Mouse (Mus musculus) colon, adult 2 months (tissue): Measurements from ENCODE around the gene Nol4l. TPM values are rescaled to one million over a fixed set of nuclear protein-coding genes. Genes with fewer than 3 reads are reported as not detected.

Experiments used
- polyA plus RNA-seq: library from polyadenylated mRNA; depleted of rRNA; stranded (reverse); fragments of >200 nt; gene quantifications from 2 replicates; pipeline ENCODE4 v1.2.3, GENCODE M21; 2012; rRNA removed

Gene Nol4l
- 39.3 and 39.9 TPM in 2 replicates for polyA plus RNA-seq

DNA sequence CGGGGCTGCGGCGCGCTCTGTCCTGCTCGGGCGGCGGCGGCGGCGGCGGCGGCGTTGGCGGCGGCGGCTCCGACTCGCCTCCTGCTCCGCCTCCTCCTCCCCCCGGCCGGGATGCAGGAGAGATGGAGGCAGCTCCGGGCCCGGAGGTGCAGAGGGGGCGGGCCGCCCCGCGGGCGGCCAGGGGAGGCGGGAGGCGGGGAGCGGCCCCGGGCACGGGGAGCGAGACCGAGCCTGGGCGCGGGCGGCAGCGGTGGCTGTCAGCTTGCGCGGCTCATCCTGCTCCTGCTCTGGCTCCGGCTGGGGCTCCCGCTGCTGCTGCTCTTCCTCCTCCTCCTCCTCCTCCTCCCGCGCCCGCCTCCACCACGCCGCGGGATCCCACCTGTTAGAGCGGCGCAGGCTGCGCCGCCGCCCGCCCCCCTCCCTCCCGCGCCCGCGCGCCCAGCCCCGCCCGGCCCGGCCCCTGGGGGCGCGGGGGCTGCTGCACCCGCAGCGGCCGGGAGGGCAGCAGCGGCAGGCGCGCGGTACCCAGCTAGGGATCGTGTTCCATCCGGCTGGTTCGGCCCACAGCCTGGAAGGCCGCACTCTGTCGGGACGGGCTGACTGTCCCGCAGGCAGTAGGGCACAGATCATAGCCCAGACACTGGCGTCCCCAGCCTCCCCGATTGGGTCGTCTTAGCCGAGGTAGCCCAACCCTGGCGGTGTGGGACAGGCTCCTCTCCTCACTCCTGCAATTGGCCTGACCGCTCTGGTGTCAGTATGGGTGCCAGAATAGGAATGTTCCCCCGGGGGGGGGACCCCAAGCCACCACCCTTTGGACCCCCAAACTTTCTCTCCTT, at the start of gene Nol4l:
TSS of gene Nol4l (minus strand) at position 41 of the 836 bp plus-strand sequence.

DNA sequence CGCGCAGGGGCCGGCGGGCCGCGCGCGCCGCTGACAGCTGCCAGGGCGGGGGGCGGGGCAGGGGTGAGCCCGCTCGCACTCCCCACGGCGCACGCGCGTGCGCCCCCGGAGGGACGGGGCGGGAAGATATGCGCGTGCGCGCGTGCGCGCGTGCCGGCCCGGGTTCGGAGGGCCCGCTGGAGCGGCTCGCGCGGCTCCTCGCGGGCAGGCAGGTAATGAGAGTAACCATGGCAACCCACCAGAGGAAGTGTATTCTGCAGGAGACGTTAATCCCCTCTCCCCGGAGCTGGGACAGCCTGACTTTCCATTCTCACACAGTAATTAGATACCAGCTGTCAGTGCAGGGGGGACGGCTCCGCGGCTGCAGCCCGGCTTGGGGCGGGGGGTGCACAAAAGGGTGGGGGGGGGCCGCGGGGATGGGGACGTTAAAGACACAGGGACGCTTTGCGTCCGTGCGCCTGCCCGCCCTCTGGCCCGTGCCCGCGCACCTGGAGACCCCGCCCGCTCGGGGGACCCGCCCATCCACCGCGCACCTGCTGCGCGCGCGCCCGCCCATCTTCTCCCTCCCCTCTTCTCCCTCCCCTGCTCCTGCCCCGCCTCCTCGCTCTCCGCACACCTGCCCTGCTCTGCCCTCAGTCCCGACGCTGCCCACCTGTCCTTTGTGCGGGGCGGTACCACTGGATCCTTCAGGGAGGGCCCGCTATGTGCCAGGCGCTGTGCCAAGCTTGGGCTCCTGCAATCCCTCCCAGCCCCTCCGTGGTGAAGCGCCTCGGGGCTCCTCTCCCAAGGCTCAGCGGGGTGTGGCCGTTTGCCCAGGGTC, 37.0 kb downstream of the Nol4l start, which contains the start of gene 4930404H24Rik:
TSS of gene 4930404H24Rik (plus strand) at position 218 of the 820 bp plus-strand sequence.

Other genes with a start within 250 kb of the Nol4l start
- gene Kif3b, start 238.6 kb downstream of the Nol4l start, polyA plus RNA-seq = 6.4 and 6.9 TPM in 2 replicates
- gene Asxl1, start 184.1 kb downstream of the Nol4l start, polyA plus RNA-seq = 8.3 and 9.8 TPM in 2 replicates
- gene 4930404H24Rik, start 37.2 kb downstream of the Nol4l start, polyA plus RNA-seq = not detected in 2 replicates
- 15.9 and 16.1 TPM in 2 replicates for gene Commd7, start 102.8 kb upstream of the Nol4l start, polyA plus RNA-seq
- gene Dnmt3b, start 119.5 kb upstream of the Nol4l start, polyA plus RNA-seq = 1.4 and 1.9 TPM in 2 replicates
- gene Dnmt3c, start 166.7 kb upstream of the Nol4l start, polyA plus RNA-seq = not detected in 2 replicates
- gene Mapre1, start 211.3 kb upstream of the Nol4l start, polyA plus RNA-seq = 5.9 and 6.9 TPM in 2 replicates
- 0.17 and 0.20 TPM in 2 replicates for gene Efcab8, start 250.0 kb upstream of the Nol4l start, polyA plus RNA-seq